Mouse (Mus musculus) liver, postnatal 0 days (tissue): ENCODE measurements around the gene Csk.

Experiments
- CTCF ChIP-seq: sonication (generic); IDR thresholded peaks from 2 replicates; pipeline ENCODE4 v1.5.1; 2016; ENCODE audit warnings: antibody characterized with exemption, low read depth
- EP300 ChIP-seq: IDR thresholded peaks from 2 replicates; pipeline ENCODE4 v1.6.1; 2016; ENCODE audit warnings: antibody characterized with exemption, low read depth, mild to moderate bottlenecking

- no peak for TF ChIP-seq CTCF
- no peak for TF ChIP-seq EP300
These were observed 52.6 kb downstream of the Csk start for GRCm38 (mm10) chr9:57600620-57601352.
